In the genomic region with DNA sequence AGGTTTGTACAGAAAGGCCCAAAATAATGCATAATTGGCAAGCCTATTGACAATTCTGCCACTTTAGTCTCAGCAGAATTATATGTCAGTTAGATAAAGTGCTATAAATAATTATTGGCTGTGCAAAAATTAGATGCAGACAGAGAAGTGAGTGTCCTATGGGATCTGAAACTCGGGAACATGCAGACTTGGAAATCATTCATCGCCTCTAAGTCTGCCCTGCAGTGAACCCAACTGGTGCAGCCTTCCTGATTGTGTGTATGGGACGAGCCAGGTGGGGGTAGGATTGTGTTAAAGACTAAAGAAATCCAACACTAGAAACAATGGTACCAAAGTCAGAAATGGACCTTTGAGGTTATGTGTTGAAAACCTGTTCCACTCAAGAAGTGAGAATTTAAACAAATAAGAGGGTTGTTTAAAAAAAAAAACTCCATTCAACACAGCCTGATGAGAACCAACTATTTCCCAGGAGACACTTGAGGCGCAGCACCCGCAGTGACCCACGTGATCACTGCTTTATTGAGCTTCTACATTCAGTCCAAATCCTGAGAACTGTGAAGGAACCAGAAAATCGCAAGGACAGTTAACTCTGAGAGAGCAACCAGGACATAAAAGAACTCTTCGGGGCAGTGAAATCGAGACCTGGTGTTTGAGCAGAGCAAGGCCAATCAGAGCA, we compare ENCODE assay signal across 26 mouse cellular contexts. TPM values are rescaled to one million over a fixed set of nuclear protein-coding genes. Genes with fewer than 3 reads are reported as not detected.
DNase-seq lines count a peak whose midpoint lies in the region; ATAC-seq and TF ChIP-seq lines count a peak whose summit lies in the region.
"Had no signal": no experiment of that assay in that cellular context is flagged by ENCODE, and none has a peak within 500 bp of the region (broad histone marks: within the 10 kb centered on the region; RNA-seq: fewer than 3 reads in every experiment).

No protein-coding gene starts in this region.

- WGBS in heart, embryonic 12.5 days = 80% methylated on average over 9 of the region's 9 CpGs
- WGBS in heart, embryonic 16.5 days = 71% methylated on average over 9 of the region's 9 CpGs
- WGBS in thymus, adult 2 months = 86% methylated on average over 9 of the region's 9 CpGs

- H3K27me3 ChIP-seq in heart, embryonic 12.5 days (replicated peaks) = no peaks in the 10 kb centered on the region
- H3K27me3 ChIP-seq in heart, embryonic 16.5 days (ENCODE audit: control insufficient read depth, insufficient read depth, low read length) = no peaks in the 10 kb centered on the region
- H3K27me3 ChIP-seq in thymus, adult 2 months (ENCODE audit: control insufficient read depth, insufficient read depth, low read length) = no peaks in the 10 kb centered on the region
- H3K27me3 ChIP-seq: embryonic facial prominence, embryonic 15.5 days; forebrain, embryonic 15.5 days; intestine, embryonic 15.5 days; Patski had no signal

- no peak for DNase-seq in gastrocnemius, adult 2 months
- no peak for DNase-seq in gastrocnemius, postnatal 4 days (ENCODE audit: low spot score in 2 of 2)
- peak; percentile 23 to 47 for DNase-seq in heart, adult 9 months (ENCODE audit: low spot score in 2 of 2)
- DNase-seq in adipocyte (ENCODE audit: low spot score) = peak; percentile 23
- DNase-seq in thymus, adult 2 months = no peak
- DNase-seq: adrenal gland, adult 2 months; adrenal gland, postnatal 25 days; B cell, adult 2 months; cerebellum, adult 11 months; cerebellum, adult 8-10 months; cerebellum, postnatal 14 days; embryo, embryonic 11 days; gastrocnemius, postnatal 14 days; kidney, adult 18-20 months had no signal

- no peak for TF ChIP-seq CTCF in gastrocnemius, adult 2 months (IDR thresholded peaks at IDR 0.05)
- TF ChIP-seq CTCF in thymus, adult 2 months (IDR thresholded peaks at IDR 0.05; ENCODE audit: borderline replicate concordance, control insufficient read depth, extremely low read depth, insufficient read depth, low read length, poor library complexity) = no peak

- H3K9me3 ChIP-seq in heart, embryonic 12.5 days (replicated peaks) = peaks cover 6% of the 10 kb centered on the region; the same call in 1 of the 2 replicates
- peaks cover 3% of the 10 kb centered on the region; the same call in 1 of the 2 replicates for H3K9me3 ChIP-seq in heart, embryonic 16.5 days (replicated peaks; ENCODE audit: control insufficient read depth, low read length)
- H3K9me3 ChIP-seq: embryonic facial prominence, embryonic 15.5 days; forebrain, embryonic 10.5 days; forebrain, embryonic 15.5 days; intestine, embryonic 15.5 days had no signal

- TF ChIP-seq POLR2A in thymus, adult 2 months (IDR thresholded peaks at IDR 0.05; ENCODE audit: control insufficient read depth, extremely low read depth, insufficient read depth, low read length, poor library complexity) = no peak

- no peak overlapping the region for H3K4me2 ChIP-seq in heart, embryonic 12.5 days
- H3K4me2 ChIP-seq in heart, embryonic 16.5 days (ENCODE audit: low read depth, low read length) = no peak overlapping the region
- H3K4me2 ChIP-seq: embryonic facial prominence, embryonic 15.5 days; forebrain, embryonic 15.5 days; hindbrain, embryonic 14.5 days; intestine, embryonic 15.5 days had no signal

- 0 out of 2 replicates have a peak, but pooled peaks cover 3% of the 10 kb centered on the region for H3K4me1 ChIP-seq in heart, embryonic 12.5 days (replicated peaks)
- peaks cover 6% of the 10 kb centered on the region; the same call in 1 of the 2 replicates for H3K4me1 ChIP-seq in heart, embryonic 16.5 days (ENCODE audit: control insufficient read depth, insufficient read depth, low read length)
- no peaks in the 10 kb centered on the region for H3K4me1 ChIP-seq in thymus, adult 2 months (replicated peaks; ENCODE audit: control insufficient read depth, insufficient read depth, low read length)
- H3K4me1 ChIP-seq: embryonic facial prominence, embryonic 15.5 days; forebrain, embryonic 10.5 days; forebrain, embryonic 15.5 days; intestine, embryonic 15.5 days had no signal

- intact Hi-C loops in gastrocnemius, adult 2 months (cut with DNase I) = loop anchor here (2.0 kb wide), 1 partner anchor 57 kb away; a partner anchor contains a TSS

- no peak overlapping the region for H3K4me3 ChIP-seq in gastrocnemius, adult 2 months
- no peak overlapping the region for H3K4me3 ChIP-seq in heart, embryonic 12.5 days
- H3K4me3 ChIP-seq in heart, embryonic 16.5 days (ENCODE audit: low read length) = no peak overlapping the region
- H3K4me3 ChIP-seq in thymus, adult 2 months (ENCODE audit: control insufficient read depth, insufficient read depth, low read length) = no peak overlapping the region
- H3K4me3 ChIP-seq: embryonic facial prominence, embryonic 15.5 days; erythroblast, embryonic 14.5 days; forebrain, embryonic 10.5 days; forebrain, embryonic 15.5 days; intestine, embryonic 15.5 days had no signal

- H3K36me3 ChIP-seq in heart, embryonic 12.5 days = no peaks in the 10 kb centered on the region
- no peaks in the 10 kb centered on the region for H3K36me3 ChIP-seq in heart, embryonic 16.5 days (ENCODE audit: control insufficient read depth, insufficient read depth)
- no peaks in the 10 kb centered on the region for H3K36me3 ChIP-seq in thymus, adult 2 months (ENCODE audit: control insufficient read depth, insufficient read depth, low read length)
- H3K36me3 ChIP-seq: embryonic facial prominence, embryonic 15.5 days; forebrain, embryonic 10.5 days; forebrain, embryonic 15.5 days; intestine, embryonic 15.5 days had no signal

- peak overlapping the region; percentile 84 for H3K27ac ChIP-seq in gastrocnemius, adult 2 months
- no peak overlapping the region for H3K27ac ChIP-seq in heart, embryonic 12.5 days (ENCODE audit: poor library complexity, severe bottlenecking)
- peak overlapping the region; percentile 89 for H3K27ac ChIP-seq in heart, embryonic 16.5 days (ENCODE audit: low read length)
- H3K27ac ChIP-seq in thymus, adult 2 months (ENCODE audit: control insufficient read depth, insufficient read depth, low read length) = no peak overlapping the region
- H3K27ac ChIP-seq: embryonic facial prominence, embryonic 15.5 days; forebrain, embryonic 10.5 days; forebrain, embryonic 15.5 days; hindbrain, embryonic 14.5 days; intestine, embryonic 15.5 days had no signal

- no peak for ATAC-seq in heart, embryonic 12.5 days (ENCODE audit: insufficient number of reproducible peaks, low FRiP score)
- ATAC-seq in heart, embryonic 16.5 days (replicated peaks; ENCODE audit: extremely low read depth, insufficient read depth, low FRiP score) = no peak
- no peak for ATAC-seq in megakaryocyte, adult 5-6 weeks (ENCODE audit: poor library complexity, severe bottlenecking)
- ATAC-seq: activated CD4-positive, CD25-positive, alpha-beta regulatory T cell, adult 4 months; CD4-positive, CD25-positive, alpha-beta regulatory T cell, adult 4 months; forebrain, embryonic 15.5 days; intestine, embryonic 15.5 days; Patski had no signal

- H3K9ac ChIP-seq in heart, embryonic 12.5 days = no peak overlapping the region
- H3K9ac ChIP-seq in heart, embryonic 16.5 days (ENCODE audit: low read length) = no peak overlapping the region
- H3K9ac ChIP-seq: embryonic facial prominence, embryonic 15.5 days; forebrain, embryonic 15.5 days; hindbrain, embryonic 14.5 days; intestine, embryonic 15.5 days had no signal

RNA-seq across cellular contexts. Expression of a gene that starts 57.4 kb away (rescaled TPM):
- total RNA-seq in gastrocnemius, adult 2 months (2021) = 100 to 1,000 TPM; 224 to 367 TPM
- 100 to 1,000 TPM; 222 to 253 TPM for total RNA-seq in gastrocnemius, postnatal 4 days (2021)
- polyA plus RNA-seq in heart, embryonic 12.5 days (2016; fragmentation: Nextera tagmentation; extraction: Ambion mirVana) = 23.3 and 24.5 TPM in 2 replicates
- polyA plus RNA-seq in heart, embryonic 16.5 days (2015; fragmentation: Nextera tagmentation; extraction: Ambion mirVana) = 88.1 and 94.7 TPM in 2 replicates
- 31.2 TPM in 2 replicates for polyA plus RNA-seq in thymus, adult 2 months (2012; rRNA removed)
- 51.0 and 67.3 TPM in 2 replicates for total RNA-seq in megakaryocyte, adult 5-6 weeks (2015)
- 97.1 and 125 TPM in 2 replicates for total RNA-seq in megakaryocyte, adult 5-6 weeks (2017)

Comparison
In these comparisons a context has a peak if more than half of its experiments do, and no peak if none do; other contexts are left out.
1. H3K27ac ChIP-seq: peak in gastrocnemius, adult 2 months (single experiment) and heart, embryonic 16.5 days (single experiment); none in heart, embryonic 12.5 days (single experiment) and thymus, adult 2 months (single experiment).
2. DNase-seq: peak in heart, adult 9 months (2 of 2) and adipocyte (single experiment); none in gastrocnemius, adult 2 months (single experiment), gastrocnemius, postnatal 4 days (0 of 2) and thymus, adult 2 months (single experiment).